Mouse (Mus musculus): Measurements from ENCODE around the gene Adgrf1. TPM values are rescaled to one million over a fixed set of nuclear protein-coding genes. Genes with fewer than 3 reads are reported as not detected.
A peak's percentile ranks its signal among the peaks of the same experiment; 100 is the strongest.
"Not testable (repeated sequence)": the region's sequence is repeated elsewhere in the genome, so short reads cannot be mapped to it uniquely, and the experiment has no call there.

Adgrf1 gene
- total RNA-seq, 2 experiments from 2014 or later: 0.09 TPM; not detected in 1

DNA sequence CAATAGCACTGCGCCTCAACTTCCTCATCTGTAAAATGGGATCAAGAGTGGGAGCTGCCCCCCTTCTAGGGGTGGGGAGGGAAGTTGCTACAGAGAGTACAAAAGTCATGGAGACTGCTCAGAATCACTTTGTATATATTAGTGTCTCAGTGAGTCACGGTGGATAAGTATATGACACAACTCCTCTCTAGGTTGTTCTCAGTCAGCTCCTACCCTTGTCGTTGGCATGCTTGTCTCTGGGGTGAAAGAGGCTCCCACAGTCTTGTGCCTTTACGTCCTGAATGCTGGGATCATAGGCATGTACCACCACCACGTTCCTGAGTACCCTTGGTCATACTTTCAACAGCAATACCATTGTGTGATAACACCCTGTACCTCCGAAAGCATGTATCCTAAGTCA, 4.2 kb upstream of the Adgrf1 start:
- no peak for DNase-seq (ENCODE audit: low spot score in 2 of 2)

GRCm38 (mm10) chr17:43266636-43267035, 3.5 kb upstream of the Adgrf1 start:
- no peak for DNase-seq (ENCODE audit: low spot score in 2 of 2)

DNA sequence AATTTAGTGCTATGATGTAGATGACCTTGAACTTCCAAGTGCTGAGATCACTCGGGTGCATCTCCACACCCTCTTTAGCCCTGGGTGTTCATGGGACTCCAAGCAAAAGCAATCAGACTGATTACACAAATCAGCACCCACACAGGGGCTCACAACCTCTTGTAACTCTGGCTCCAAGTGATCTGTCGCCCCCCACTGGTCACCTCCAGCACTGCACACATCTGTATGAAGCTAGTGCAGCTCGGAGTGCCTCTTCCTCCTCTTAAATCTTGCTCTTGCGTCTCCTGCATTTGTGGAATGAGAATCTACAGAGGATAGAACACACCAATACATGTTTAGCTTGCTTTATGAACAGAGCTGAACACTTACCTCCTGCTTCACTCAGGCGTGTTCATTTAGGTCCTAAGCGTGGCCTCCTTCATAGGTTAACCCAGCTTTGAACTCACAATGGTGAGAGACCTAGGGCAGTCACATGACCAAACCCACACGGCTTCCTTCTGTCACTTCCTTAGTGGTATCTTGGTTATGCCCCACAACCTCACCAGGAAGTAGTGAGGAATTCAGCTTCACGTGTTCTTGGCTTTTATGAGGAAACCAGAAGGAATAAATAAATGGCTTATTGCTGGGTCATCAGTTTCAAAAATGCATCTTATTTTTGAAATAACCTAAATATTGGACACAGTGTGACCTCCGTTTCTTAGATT, 2.9 kb upstream of the Adgrf1 start:
- no peak for DNase-seq (ENCODE audit: low spot score in 2 of 2)

DNA sequence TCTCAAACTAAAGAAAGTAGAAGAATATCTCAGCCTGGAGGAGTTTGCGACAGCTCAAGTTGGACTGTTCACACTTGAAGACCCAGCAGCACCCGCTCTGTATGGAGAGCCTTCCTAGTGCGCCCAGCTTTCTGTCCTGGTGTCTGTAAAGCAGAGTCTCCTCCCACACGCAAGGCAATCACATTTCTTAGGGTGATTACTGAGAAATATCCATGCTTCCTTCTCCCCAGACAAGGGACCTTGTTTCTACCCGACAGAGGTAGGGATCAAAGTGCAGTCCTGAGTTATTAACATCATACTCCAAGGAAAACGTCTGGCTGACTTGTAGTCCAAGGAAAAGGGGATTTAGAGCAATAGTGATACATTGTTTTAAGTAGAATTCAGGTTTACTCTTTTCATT, 6.1 kb downstream of the Adgrf1 start:
- no peak for DNase-seq (ENCODE audit: low spot score in 2 of 2)

GRCm38 (mm10) chr17:43277223-43277622, 7.1 kb downstream of the Adgrf1 start:
- DNase-seq (ENCODE audit: low spot score in 2 of 2): peak; percentile 30 to 39

DNA sequence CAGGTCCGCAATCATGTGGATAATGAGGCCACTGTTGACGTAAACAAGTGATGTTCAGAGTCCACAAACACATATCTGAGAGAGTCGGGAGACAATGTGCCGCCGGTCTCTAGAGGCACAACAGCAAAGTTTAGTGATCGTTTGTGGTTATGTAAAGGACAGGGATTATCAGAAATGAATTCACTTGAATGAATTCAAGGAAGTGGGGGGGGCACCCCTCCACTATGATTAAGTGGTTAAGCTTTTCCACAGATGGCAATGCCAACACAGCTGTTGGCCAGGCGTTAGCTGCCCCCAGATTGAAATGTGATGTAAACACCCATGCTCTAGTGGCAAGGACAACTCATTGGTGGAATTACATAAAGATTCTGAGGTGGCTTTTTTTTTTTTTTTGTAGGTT, 9.5 kb downstream of the Adgrf1 start:
- DNase-seq (ENCODE audit: low spot score in 2 of 2): no peak

GRCm38 (mm10) chr17:43282353-43282752, 12.2 kb downstream of the Adgrf1 start:
- DNase-seq (ENCODE audit: low spot score in 2 of 2): no peak

DNA sequence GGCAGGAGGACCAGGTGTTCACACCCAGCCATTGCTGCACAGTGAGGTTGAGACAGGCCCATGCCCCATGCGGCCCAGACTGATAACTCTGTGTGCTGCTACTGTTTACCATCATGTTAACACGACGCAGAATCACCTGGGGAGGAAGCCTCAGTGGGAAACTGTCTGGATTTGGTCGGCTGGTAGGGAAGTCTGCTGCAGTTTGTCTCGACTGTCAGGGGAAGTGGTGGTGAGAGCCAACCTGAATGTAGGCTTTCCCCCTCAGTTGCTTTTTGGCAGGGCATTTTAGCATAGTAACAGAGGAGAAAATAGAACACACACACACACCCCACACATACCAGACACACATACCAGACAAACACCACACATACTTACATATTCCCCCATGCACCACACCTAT, 12.7 kb downstream of the Adgrf1 start:
- DNase-seq (ENCODE audit: low spot score in 2 of 2): no peak

- DNase-seq (ENCODE audit: low spot score in 2 of 2): no peak
Measured at GRCm38 (mm10) chr17:43299515-43299914, 29.4 kb downstream of the Adgrf1 start.

- no peak for DNase-seq (ENCODE audit: low spot score in 2 of 2)
Measured at GRCm38 (mm10) chr17:43325986-43326671, 56.0 kb downstream of the Adgrf1 start.

DNA sequence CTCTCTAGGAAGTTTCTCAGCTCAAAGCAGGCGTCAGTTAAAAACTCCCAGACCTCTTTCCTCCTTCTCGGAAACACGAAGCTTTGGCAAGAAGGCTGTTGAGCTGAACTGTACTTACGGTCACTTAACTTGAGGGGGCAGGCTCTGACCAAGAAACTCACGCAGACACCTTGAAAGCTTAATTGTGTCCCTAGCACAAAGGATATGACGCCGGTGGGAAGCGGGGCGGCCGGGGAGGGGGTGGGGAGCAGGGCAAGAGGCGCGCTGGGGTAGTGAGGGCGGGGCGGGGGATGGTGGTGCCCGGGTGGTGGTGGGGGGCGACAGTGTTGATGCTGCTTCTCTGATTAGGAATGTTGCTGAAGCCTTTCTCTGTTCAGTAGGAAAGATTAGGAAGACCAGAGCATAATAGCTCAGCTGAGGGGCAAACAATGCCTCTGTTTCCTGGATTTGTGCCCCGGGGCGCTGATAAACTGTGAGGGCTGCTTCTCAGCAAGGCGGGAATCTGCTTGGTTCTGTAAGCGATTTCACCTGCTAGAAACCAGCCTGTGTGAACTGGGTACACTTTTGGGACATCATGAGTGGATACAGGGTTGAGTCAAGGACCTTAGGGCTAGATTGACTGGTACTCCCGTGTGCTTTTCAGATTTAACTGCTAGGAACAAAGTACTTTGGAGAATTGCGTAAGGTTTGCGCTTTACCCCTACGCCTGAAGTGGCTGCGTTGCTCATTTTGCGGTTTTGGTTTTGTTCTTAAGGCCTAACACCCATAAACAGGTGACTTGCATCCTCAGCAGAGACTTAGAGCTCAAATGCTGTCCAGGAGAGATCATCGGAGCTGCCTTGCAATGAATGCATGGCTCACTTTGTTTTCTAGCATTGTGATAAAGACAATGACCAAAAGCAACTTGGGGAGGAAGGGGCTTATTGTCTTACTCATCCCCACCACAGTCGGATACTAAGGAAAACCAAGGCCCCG, 56.9 kb downstream of the Adgrf1 start:
- DNase-seq (ENCODE audit: low spot score in 2 of 2): peak; percentile 20 to 46

DNA sequence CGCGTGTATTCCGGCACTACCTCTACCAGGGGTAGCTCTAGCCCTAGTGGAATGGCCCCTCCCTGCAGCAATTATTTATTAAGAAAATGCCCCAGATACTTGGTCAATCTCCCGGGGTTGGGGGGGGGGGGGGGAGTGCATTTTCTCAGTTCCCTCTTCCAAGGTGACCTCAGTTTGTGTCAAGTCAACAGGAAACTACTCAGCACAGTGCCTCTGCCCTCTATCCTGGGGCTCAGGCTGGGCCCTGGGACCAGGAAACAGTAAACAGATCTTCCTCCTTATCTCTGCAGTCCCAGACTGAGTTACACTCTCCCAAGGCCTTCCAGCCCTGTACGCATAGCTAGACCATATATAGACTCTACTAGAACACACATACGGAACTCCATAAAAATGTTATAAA, 57.7 kb downstream of the Adgrf1 start:
- DNase-seq (ENCODE audit: low spot score in 2 of 2): no peak

GRCm38 (mm10) chr17:43329216-43329615, 59.1 kb downstream of the Adgrf1 start:
- no peak for DNase-seq (ENCODE audit: low spot score in 2 of 2)

DNA sequence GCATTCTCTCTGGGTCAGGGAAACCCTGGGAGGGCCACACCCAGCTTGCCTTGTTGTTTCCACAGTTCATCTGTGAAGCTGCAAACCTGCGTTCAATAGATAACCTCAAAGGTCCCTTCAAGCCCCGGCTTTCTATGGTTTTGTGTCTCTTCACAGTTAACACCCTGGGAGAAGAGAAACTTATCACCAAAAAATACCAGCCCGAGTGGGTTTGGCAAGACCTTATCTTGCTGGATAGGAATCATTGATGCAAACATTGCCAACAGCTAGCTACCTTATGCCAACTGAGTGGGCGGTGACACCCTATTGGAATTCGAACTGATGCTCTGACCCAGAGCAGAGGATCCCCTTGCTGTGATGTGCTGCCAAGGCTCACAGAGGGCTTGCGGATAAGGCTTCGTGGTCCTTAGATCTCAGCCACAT, 59.6 kb downstream of the Adgrf1 start:
- no peak for DNase-seq (ENCODE audit: low spot score in 2 of 2)

GRCm38 (mm10) chr17:43332686-43333085, 62.6 kb downstream of the Adgrf1 start:
- no peak for DNase-seq (ENCODE audit: low spot score in 2 of 2)

DNA sequence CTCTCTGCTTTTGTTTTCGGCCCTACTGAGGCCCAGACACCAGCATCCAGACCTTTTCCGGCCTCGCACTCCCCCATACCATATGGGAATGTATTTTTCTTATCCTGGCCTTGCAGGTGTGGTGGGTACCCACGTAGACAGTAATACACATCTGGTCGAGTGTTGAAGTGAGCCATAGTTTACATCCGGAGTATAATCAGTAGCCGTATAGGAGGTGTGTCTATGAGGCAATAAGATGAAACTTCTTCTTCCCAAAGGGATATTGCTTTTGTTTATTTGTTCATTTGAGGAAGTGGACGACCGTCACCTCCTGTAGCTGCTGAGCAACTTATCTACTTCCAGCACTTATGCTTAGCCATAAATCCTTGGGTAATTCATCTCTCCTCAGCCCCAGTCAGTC, 63.9 kb downstream of the Adgrf1 start:
- DNase-seq (ENCODE audit: low spot score in 2 of 2): no peak

DNA sequence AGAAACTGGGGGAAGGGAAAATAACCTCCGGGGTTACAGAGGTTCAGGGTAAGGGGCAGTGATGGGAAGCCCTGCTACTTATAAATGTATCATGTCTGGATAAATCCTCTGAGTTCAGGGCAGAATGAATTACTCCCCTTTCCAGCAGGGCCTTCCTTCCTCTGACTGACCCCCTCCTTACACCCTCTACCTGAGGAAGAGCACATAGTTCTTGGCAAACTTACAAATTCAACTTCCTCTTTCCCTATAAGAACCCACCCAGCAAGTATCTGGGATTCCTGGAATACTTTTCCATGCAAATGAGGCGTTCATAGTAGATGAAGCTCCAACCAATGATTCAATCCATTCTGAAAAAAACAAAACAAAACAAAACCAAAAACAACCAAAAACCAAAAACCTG, 67.5 kb downstream of the Adgrf1 start:
- no peak for DNase-seq (ENCODE audit: low spot score in 2 of 2)

DNA sequence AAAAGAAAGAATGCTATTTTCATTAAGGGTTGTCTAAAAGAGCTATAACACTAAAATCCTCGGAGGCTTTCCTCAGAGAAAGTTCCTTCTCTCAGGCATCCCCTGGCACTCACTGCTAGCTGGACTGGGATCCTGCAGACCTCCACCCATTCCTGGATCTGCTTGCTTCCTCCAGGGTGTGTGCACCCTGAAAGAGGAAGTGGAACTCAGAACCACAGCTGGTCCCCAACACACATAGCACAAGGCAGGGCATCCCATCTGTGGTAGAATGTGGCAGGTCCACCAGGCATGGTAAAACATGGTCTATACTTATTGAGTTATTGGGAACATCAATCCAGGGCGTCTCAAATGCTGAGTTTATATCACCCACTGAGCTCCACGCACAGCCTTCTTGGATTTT, 68.2 kb downstream of the Adgrf1 start:
- no peak for DNase-seq (ENCODE audit: low spot score in 2 of 2)

GRCm38 (mm10) chr17:43346499-43346898, 76.4 kb downstream of the Adgrf1 start:
- not testable (repeated sequence) for DNase-seq (ENCODE audit: low spot score in 2 of 2)

DNA sequence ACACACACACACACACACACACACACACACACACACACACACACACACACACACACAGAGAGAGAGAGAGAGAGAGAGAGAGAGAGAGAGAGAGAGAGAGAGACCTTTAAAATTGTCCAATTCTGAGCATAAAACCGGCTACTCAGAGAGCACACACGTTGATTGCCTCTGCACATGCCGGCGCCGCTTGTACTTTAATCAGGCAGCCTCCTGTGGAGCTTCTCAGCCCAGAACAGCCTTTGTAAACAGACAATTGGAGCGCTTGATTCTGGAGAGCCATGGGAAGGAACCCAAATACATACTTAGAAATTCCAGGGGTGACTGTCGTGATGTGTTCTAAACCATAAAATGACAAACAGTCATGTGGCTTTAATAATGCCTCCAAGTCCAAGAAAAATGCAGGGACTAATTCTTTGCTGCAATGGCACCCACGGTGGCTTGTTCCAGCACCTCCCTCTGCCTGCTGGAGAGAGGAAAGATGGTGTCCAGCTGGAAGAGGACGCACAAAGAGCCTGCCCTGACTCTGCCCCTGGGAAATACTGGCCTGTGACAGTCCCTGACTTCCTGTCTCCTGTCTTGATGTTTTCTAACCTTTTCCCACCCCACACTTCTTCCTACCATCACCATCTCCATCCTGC, 87.9 kb downstream of the Adgrf1 start:
- no peak for DNase-seq (ENCODE audit: low spot score in 2 of 2)
